Mouse (Mus musculus) spleen, adult 2 months (tissue): ENCODE measurements around the gene Cwc27. TPM values are rescaled to one million over a fixed set of nuclear protein-coding genes. Genes with fewer than 3 reads are reported as not detected.

ENCODE experiments used
- DNase-seq, 2 experiments: peaks; one replicate each; pipeline versions ENCODE4 v3.0.0 to v3.0.0-alpha.2; 2012 to 2021; ENCODE audit warnings: low spot score in 2 of 2, low read depth in 1 of 2
- H3K27ac ChIP-seq: fragments of 200-500 bp; 2 replicates; pipeline ENCODE4 v1.5.1; 2012; ENCODE audit warnings: low read length, inconsistent platforms; ENCODE audit not compliant: insufficient read depth
- H3K27me3 ChIP-seq: fragments of 200-500 bp; 2 replicates; pipeline ENCODE4 v1.6.1; 2012; ENCODE audit warnings: mild to moderate bottlenecking, moderate library complexity, low read length, inconsistent platforms; ENCODE audit not compliant: control insufficient read depth, insufficient read depth
- H3K36me3 ChIP-seq: fragments of 200-500 bp; 2 replicates; pipeline ENCODE4 v1.6.1; 2012; ENCODE audit warnings: mild to moderate bottlenecking, low read length, inconsistent platforms; ENCODE audit not compliant: control insufficient read depth, insufficient read depth
- H3K4me1 ChIP-seq: fragments of 200-500 bp; 2 replicates; pipeline ENCODE4 v1.6.1; 2011; ENCODE audit warnings: inconsistent platforms; ENCODE audit not compliant: control insufficient read depth, insufficient read depth, insufficient read length
- H3K4me3 ChIP-seq: fragments of 200-500 bp; 2 replicates; pipeline ENCODE4 v1.5.1; 2011; ENCODE audit warnings: mild to moderate bottlenecking, inconsistent platforms; ENCODE audit not compliant: insufficient read depth, insufficient read length; ENCODE audit errors: extremely low read depth
- CTCF ChIP-seq: fragments of 200-500 bp; IDR thresholded peaks from 2 replicates; pipeline ENCODE4 v1.5.1; 2011; ENCODE audit warnings: mild to moderate bottlenecking, inconsistent platforms; ENCODE audit not compliant: insufficient read depth, insufficient read length, insufficient replicate concordance; ENCODE audit errors: extremely low read depth
- POLR2A ChIP-seq: fragments of 200-500 bp; IDR thresholded peaks from 2 replicates; pipeline ENCODE4 v1.6.1; 2011; ENCODE audit warnings: low read depth, low read length, inconsistent platforms
- WGBS: fragments of 180-500 bp; shearing (Covaris S2); methylation state at CpG from one replicate; pipeline ENCODE4 v1.1.7; 2018; 5-methylcytosine and 5-hydroxymethylcytosine counted together
- polyA plus RNA-seq: library from polyadenylated mRNA; depleted of rRNA; stranded (reverse); fragments of >200 nt; gene quantifications from 2 replicates; pipeline ENCODE4 v1.2.3, GENCODE M21; 2012

The Cwc27 gene
- polyA plus RNA-seq, 1 experiment: 2.4 TPM

GRCm38 (mm10) chr13:104727681-104728080, 89.3 kb downstream of the Cwc27 start:
- H3K27ac ChIP-seq: no peak overlapping the region

GRCm38 (mm10) chr13:104720133-104720532, 96.8 kb downstream of the Cwc27 start:
- Histone ChIP-seq H3K27me3 (no peaks in the 10 kb centered on the region), H3K27ac (no peak overlapping the region), H3K36me3 (peaks cover 2% of the 10 kb centered on the region; the same call in 1 of the 2 replicates), H3K4me3 (no peak overlapping the region), H3K4me1 (no peaks in the 10 kb centered on the region)
- 64% methylated on average over 5 of the region's 5 CpGs for WGBS
- no peak for DNase-seq
- TF ChIP-seq POLR2A: no peak
- TF ChIP-seq CTCF: no peak

More at GRCm38 (mm10) chr13:104727681-104728080, 89.3 kb downstream of the Cwc27 start:
- WGBS: 89% methylated on average over 2 of the region's 2 CpGs
- Histone ChIP-seq H3K4me1 (no peaks in the 10 kb centered on the region), H3K27me3 (no peaks in the 10 kb centered on the region), H3K36me3 (peaks cover 1% of the 10 kb centered on the region; the same call in 1 of the 2 replicates), H3K4me3 (no peak overlapping the region)
- no peak for DNase-seq
- no peak for TF ChIP-seq CTCF
- TF ChIP-seq POLR2A: no peak

- WGBS: 80% methylated on average over 6 of the region's 6 CpGs
- H3K36me3 ChIP-seq: no peaks in the 10 kb centered on the region
- no peak for DNase-seq
- H3K4me3 ChIP-seq: no peak overlapping the region
- H3K27me3 ChIP-seq: no peaks in the 10 kb centered on the region
- H3K4me1 ChIP-seq: no peaks in the 10 kb centered on the region
- no peak for TF ChIP-seq CTCF
- TF ChIP-seq POLR2A: no peak
- no peak overlapping the region for H3K27ac ChIP-seq
These were observed 122.2 kb downstream of the Cwc27 start for GRCm38 (mm10) chr13:104694612-104695355.

GRCm38 (mm10) chr13:104692710-104693109, 124.2 kb downstream of the Cwc27 start:
- Histone ChIP-seq H3K27ac (no peak overlapping the region), H3K4me3 (no peak overlapping the region), H3K27me3 (no peaks in the 10 kb centered on the region), H3K36me3 (no peaks in the 10 kb centered on the region), H3K4me1 (no peaks in the 10 kb centered on the region)
- no peak for DNase-seq
- no peak for TF ChIP-seq CTCF
- no peak for TF ChIP-seq POLR2A
- WGBS: 91% methylated on average over 3 of the region's 3 CpGs

GRCm38 (mm10) chr13:104685537-104685936, 131.4 kb downstream of the Cwc27 start:
- no peak overlapping the region for H3K4me3 ChIP-seq
- no peak overlapping the region for H3K27ac ChIP-seq
- TF ChIP-seq POLR2A (no peak), CTCF (no peak)
- WGBS: 81% methylated on average over 2 of the region's 2 CpGs
- H3K36me3 ChIP-seq: no peaks in the 10 kb centered on the region
- no peaks in the 10 kb centered on the region for H3K4me1 ChIP-seq
- no peaks in the 10 kb centered on the region for H3K27me3 ChIP-seq
- DNase-seq: no peak

- TF ChIP-seq POLR2A (no peak), CTCF (no peak)
- no peak overlapping the region for H3K4me3 ChIP-seq
- WGBS: 82% methylated on average over 6 of the region's 6 CpGs
- H3K27me3 ChIP-seq: no peaks in the 10 kb centered on the region
- DNase-seq: no peak
- H3K36me3 ChIP-seq: no peaks in the 10 kb centered on the region
- no peaks in the 10 kb centered on the region for H3K4me1 ChIP-seq
- no peak overlapping the region for H3K27ac ChIP-seq
These were observed 132.5 kb downstream of the Cwc27 start for GRCm38 (mm10) chr13:104684361-104685011.

GRCm38 (mm10) chr13:104681212-104681611, 135.7 kb downstream of the Cwc27 start:
- Histone ChIP-seq H3K4me1 (no peaks in the 10 kb centered on the region), H3K36me3 (no peaks in the 10 kb centered on the region), H3K27ac (no peak overlapping the region), H3K4me3 (no peak overlapping the region), H3K27me3 (no peaks in the 10 kb centered on the region)
- TF ChIP-seq POLR2A (no peak), CTCF (no peak)
- DNase-seq: no peak
- 60% methylated on average over 1 of the region's 1 CpGs for WGBS
